Mouse (Mus musculus) heart, embryonic 12.5 days (tissue): ENCODE results near the gene Abcb10. TPM values are rescaled to one million over a fixed set of nuclear protein-coding genes. Genes with fewer than 3 reads are reported as not detected.
A peak's percentile ranks its signal among the peaks of the same experiment; 100 is the strongest.
"Not testable (repeated sequence)": the region's sequence is repeated elsewhere in the genome, so short reads cannot be mapped to it uniquely, and the experiment has no call there.

Experiments used
- ATAC-seq: fragments of 200-750 bp; cut with Nextera tagmentation; 2 replicates; pipeline ENCODE4 v1.8.0; 2017; ENCODE audit warnings: moderate TSS enrichment, moderate library complexity; ENCODE audit not compliant: insufficient number of reproducible peaks, low FRiP score
- H3K27ac ChIP-seq: fragments of 300-500 bp; sonication (generic); 2 replicates; pipeline ENCODE4 v1.5.1; 2016; ENCODE audit warnings: mild to moderate bottlenecking, moderate library complexity; ENCODE audit not compliant: poor library complexity, severe bottlenecking
- H3K27me3 ChIP-seq: fragments of 300-500 bp; sonication (generic); replicated peaks from 2 replicates; pipeline ENCODE4 v1.6.1; 2016; ENCODE audit warnings: mild to moderate bottlenecking, moderate library complexity
- H3K36me3 ChIP-seq: fragments of 300-500 bp; sonication (generic); 2 replicates; pipeline ENCODE4 v1.6.1; 2016; ENCODE audit warnings: mild to moderate bottlenecking, moderate library complexity
- H3K4me1 ChIP-seq: fragments of 300-500 bp; sonication (generic); replicated peaks from 2 replicates; pipeline ENCODE4 v1.6.1; 2016; ENCODE audit warnings: mild to moderate bottlenecking
- H3K4me2 ChIP-seq: fragments of 300-500 bp; sonication (generic); 2 replicates; pipeline ENCODE4 v1.6.1; 2016; ENCODE audit warnings: mild to moderate bottlenecking, moderate library complexity
- H3K4me3 ChIP-seq: fragments of 300-500 bp; sonication (generic); 2 replicates; pipeline ENCODE4 v1.5.1; 2016; ENCODE audit warnings: mild to moderate bottlenecking
- H3K9ac ChIP-seq: fragments of 300-500 bp; sonication (generic); 2 replicates; pipeline ENCODE4 v1.6.1; 2016; ENCODE audit warnings: mild to moderate bottlenecking, moderate library complexity
- H3K9me3 ChIP-seq: fragments of 300-500 bp; sonication (generic); replicated peaks from 2 replicates; pipeline ENCODE4 v1.6.1; 2016; ENCODE audit warnings: mild to moderate bottlenecking, moderate library complexity
- WGBS: fragments of 180-500 bp; shearing (Covaris S2); methylation state at CpG from one replicate; pipeline ENCODE4 v1.1.7; 2016; 5-methylcytosine and 5-hydroxymethylcytosine counted together
- polyA plus RNA-seq: library from polyadenylated mRNA; unstranded; fragments of >200 nt; fragmentation: Nextera tagmentation; extraction: Ambion mirVana; gene quantifications from 2 replicates; pipeline ENCODE4 v1.2.1, GENCODE M21; 2016

Gene Abcb10
- 36.1 and 37.3 TPM in 2 replicates for polyA plus RNA-seq

DNA sequence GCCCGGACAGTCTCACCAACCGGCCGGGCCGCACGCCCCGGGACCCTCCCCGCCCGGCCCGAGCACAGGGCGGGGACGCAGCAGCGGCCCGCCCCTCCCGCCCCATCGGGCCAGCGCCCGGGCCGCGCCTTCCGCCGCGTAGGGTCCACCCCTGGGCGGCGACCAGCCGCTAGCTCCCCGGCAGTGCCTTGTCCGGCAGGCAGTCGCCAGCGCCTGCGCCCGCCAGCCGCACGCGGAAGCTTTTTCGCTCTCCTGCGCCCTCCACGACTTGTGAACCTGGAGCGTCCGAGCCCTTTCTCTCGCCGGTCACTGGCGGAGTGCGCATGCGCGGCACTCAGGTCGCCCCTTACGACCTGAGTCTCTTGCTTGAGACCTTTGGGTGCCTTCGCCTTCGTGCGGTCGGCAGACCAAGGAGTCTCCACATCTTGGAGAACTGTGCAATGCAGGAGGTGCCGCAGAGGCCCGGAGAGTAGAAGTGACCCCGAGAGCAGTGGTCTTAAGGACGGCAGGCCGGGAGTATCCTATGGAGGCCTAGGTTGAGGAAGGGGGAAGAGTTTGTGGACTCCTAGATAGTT, at the start of gene Abcb10:
TSS of gene Abcb10 (minus strand) at position 297 of the 575 bp plus-strand sequence.
- Histone ChIP-seq H3K27ac (peak within 1 kb of the TSS; percentile 87), H3K9ac (peak within 1 kb of the TSS; percentile 97), H3K4me1 (peaks cover 41% of the 10 kb centered on the region), H3K9me3 (no peaks in the 10 kb centered on the region), H3K27me3 (no peaks in the 10 kb centered on the region), H3K4me2 (peak within 1 kb of the TSS; percentile 93), H3K36me3 (no peaks in the 10 kb centered on the region), H3K4me3 (peak within 1 kb of the TSS; percentile 97)
- WGBS: under 1% methylated on average over 56 of the region's 56 CpGs
- ATAC-seq: peak; percentile 93

DNA sequence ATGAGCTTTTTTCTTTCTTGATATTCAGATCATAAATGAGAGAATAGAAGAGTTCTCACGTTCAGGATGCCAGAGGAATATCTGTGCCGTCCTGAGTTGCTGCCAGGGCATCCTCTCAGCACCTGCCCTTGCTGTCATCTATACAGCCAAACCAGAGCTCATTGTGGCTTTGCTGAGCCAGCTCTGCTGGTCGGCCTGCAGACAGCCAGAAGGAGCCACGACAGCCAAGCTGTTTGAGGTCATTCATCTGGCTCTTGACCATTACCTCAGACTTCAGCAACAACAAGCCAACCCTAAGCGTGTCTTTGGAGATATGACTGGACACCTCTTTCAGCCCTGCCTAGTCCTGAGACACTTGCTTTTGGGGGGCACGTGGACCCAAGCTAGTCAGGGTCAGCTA, 44.9 kb upstream of the Abcb10 start:
- H3K9ac ChIP-seq: no peak overlapping the region
- WGBS: 88% methylated on average over 6 of the region's 6 CpGs
- ATAC-seq: no peak
- H3K9me3 ChIP-seq: no peaks in the 10 kb centered on the region
- no peak overlapping the region for H3K27ac ChIP-seq
- H3K4me3 ChIP-seq: no peak overlapping the region
- H3K4me2 ChIP-seq: no peak overlapping the region
- no peaks in the 10 kb centered on the region for H3K27me3 ChIP-seq
- no peaks in the 10 kb centered on the region for H3K4me1 ChIP-seq
- H3K36me3 ChIP-seq: peaks cover 77% of the 10 kb centered on the region

DNA sequence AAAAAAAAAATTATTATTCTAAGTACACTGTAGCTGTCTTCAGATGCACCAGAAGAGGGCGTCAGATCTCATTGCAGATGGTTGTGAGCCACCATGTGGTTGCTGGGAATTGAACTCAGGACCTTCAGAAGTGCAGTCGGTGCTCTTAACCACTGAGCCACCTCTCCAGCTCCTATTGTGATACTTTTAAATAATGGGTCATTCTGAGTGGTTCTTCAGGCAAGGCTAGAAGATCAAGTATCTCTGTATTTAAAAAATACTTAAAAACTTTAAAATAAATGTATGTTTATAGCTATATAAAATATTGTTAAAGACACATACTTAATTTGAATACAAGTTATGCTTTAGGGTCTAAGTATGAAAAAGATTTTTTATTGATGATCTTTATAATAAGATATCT, 43.3 kb upstream of the Abcb10 start:
- ATAC-seq, H3K4me3 ChIP-seq, H3K27ac ChIP-seq, H3K4me2 ChIP-seq, H3K4me1 ChIP-seq, H3K27me3 ChIP-seq, H3K9ac ChIP-seq, H3K9me3 ChIP-seq: not testable (repeated sequence)
- H3K36me3 ChIP-seq: peaks cover 69% of the 10 kb centered on the region
- WGBS: 80% methylated on average over 2 of the region's 2 CpGs

DNA sequence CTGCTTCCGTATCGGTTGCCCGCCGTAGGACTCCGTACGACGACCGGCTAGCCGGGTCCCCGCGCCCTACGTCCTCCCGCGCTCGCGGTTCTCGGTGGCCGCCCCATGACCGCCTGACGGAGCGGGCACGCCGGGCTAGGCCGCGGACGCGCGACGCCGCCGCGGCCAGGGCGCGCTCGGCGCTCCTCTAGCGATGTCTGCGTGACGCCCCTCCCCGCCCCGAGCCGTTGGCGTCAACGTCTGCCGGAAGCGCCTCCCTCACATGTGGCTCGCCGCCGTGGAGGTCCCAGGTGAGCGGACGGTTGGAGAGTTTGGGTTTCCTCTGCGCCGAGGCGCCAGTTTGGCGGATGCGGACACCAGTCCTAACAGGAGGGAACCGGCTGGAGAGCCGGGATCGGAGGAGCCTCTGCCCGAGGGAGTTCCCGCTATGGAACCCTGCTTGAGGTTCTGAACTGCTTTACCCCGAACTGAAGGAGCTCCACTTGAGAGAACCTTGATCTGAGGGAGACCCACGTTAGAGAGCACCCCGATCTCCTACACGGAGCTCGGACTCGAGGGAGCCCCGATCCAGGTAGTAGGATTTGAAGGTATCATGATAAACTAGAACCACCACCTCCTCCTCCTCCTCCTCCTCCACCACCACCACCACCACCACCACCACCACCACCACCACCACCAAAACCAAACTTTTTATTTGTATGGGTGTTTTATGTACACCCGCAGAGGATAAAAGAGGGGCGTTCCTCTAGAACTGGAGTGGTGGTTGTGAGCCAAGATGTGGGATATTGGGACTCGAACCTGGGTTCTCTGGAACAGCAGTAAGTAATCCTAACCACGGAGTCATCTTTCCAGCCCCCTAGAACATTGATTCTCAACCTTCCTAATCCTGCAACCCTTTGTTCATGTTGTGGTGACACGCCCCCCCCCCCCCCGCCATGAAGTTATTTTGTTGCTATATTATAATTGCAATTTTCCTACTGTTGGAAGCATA, 38.6 kb upstream of the Abcb10 start, which contains the start of the genes Taf5l and Urb2:
TSS of gene Taf5l (minus strand) at position 161 of the 991 bp plus-strand sequence.
TSS of gene Urb2 (plus strand) at position 272 of the 991 bp plus-strand sequence.
- ATAC-seq: peak; percentile 92
- H3K4me1 ChIP-seq: peaks cover 32% of the 10 kb centered on the region
- peak within 1 kb of the TSS; percentile 84 for H3K27ac ChIP-seq
- H3K4me3 ChIP-seq: peak within 1 kb of the TSS; percentile 81
- no peaks in the 10 kb centered on the region for H3K27me3 ChIP-seq
- H3K9ac ChIP-seq: peak within 1 kb of the TSS; percentile 73
- H3K4me2 ChIP-seq: peak within 1 kb of the TSS; percentile 87
- no peaks in the 10 kb centered on the region for H3K9me3 ChIP-seq
- H3K36me3 ChIP-seq: peaks cover 24% of the 10 kb centered on the region
- 1% methylated on average over 74 of the region's 74 CpGs for WGBS

DNA sequence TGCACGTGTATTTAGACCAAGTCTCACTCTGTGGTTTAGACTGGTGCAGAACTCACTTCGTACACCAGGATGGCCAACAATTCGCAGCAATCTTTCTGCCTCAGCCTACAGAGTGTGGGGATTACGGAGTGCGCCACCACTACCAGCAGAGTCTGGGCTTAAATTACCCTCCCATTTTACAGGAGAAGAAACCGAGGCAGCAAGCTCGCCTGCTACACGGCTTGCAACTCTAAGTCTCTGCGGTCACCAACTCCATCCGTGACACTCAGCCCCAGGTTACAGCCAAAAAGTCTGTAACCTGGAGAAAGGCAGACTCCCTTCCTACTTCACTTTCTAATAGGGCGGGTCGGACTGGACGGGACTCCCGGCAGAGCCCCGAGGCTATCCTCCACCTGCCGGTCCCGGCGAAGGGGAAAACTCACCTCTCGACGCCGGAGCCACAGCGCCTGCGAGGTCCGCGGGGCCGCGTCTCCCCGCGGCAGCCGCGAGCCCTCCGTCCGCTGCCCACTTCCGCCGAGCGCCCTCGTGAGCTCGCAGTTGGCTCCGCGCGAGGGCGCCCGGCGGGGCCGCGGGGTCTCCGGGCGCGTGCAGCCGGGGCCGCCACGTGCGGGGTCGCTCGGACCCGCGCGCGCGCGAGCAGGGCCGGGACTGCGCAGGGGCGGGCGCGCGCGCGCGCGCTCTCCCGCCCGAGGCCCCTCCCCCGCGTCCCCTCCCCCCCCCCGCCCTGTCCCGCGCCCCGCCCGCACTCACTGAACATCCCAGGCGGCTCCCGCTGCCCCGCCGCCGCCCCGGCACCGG, 37.7 kb upstream of the Abcb10 start:
- Histone ChIP-seq H3K9me3 (no peaks in the 10 kb centered on the region), H3K4me3 (peak overlapping the region; percentile 81), H3K4me1 (peaks cover 35% of the 10 kb centered on the region), H3K27ac (peak overlapping the region; percentile 84), H3K36me3 (peaks cover 18% of the 10 kb centered on the region), H3K27me3 (no peaks in the 10 kb centered on the region), H3K4me2 (peak overlapping the region; percentile 87), H3K9ac (peak overlapping the region; percentile 73)
- 4% methylated on average over 68 of the region's 87 CpGs for WGBS
- ATAC-seq: peak; percentile 85

DNA sequence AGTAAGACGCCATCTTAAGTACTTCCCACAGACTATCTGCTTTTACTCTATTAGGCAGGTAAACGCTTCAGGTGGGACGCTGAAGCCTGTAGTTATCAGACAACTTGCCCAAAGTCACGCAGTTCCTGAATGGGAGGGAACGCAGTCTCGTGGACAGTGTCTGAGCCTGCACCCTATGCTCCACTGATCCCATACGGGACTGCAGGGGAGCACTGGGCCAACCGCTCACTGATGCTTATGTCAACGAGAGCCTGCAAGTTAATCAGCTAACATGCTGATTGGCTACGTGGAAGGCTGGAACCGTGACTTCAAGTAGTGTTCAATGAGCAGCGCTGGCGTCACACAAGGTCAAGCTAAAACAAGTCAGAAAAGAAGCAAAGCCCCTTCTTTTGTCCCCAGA, 36.9 kb upstream of the Abcb10 start:
- ATAC-seq: peak; percentile 59; the same call in 1 of the 2 replicates
- peak overlapping the region; percentile 87 for H3K4me2 ChIP-seq
- 21% methylated on average over 13 of the region's 13 CpGs for WGBS
- peak overlapping the region; percentile 81 for H3K4me3 ChIP-seq
- peaks cover 35% of the 10 kb centered on the region for H3K4me1 ChIP-seq
- H3K9ac ChIP-seq: peak overlapping the region; percentile 58
- H3K27ac ChIP-seq: no peak overlapping the region
- H3K27me3 ChIP-seq: no peaks in the 10 kb centered on the region
- no peaks in the 10 kb centered on the region for H3K9me3 ChIP-seq
- peaks cover 11% of the 10 kb centered on the region for H3K36me3 ChIP-seq

DNA sequence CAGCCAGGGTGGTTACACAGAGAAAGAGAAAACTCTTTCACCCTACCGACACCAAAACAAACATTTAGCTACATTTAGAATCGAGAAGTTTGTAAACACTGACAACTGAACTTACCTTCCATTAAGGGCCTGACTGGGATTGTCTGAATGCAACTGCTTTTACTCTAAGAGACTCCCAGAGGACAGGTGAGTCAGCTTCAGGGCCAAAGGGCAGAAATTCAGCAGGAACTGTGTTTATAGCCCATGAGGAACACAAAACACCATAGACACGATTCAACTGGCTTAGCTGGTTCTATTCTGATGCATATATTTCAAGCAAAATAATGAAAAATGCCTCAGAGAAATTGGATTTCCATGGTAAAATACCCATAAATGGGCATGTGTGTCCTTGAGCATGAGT, 31.8 kb upstream of the Abcb10 start:
- H3K36me3 ChIP-seq: peaks cover 3% of the 10 kb centered on the region
- H3K9ac ChIP-seq: no peak overlapping the region
- no peak overlapping the region for H3K4me3 ChIP-seq
- H3K27me3 ChIP-seq: no peaks in the 10 kb centered on the region
- WGBS: 88% methylated on average over 3 of the region's 3 CpGs
- no peaks in the 10 kb centered on the region for H3K9me3 ChIP-seq
- ATAC-seq: no peak
- H3K27ac ChIP-seq: no peak overlapping the region
- H3K4me2 ChIP-seq: no peak overlapping the region
- H3K4me1 ChIP-seq: peaks cover 35% of the 10 kb centered on the region

DNA sequence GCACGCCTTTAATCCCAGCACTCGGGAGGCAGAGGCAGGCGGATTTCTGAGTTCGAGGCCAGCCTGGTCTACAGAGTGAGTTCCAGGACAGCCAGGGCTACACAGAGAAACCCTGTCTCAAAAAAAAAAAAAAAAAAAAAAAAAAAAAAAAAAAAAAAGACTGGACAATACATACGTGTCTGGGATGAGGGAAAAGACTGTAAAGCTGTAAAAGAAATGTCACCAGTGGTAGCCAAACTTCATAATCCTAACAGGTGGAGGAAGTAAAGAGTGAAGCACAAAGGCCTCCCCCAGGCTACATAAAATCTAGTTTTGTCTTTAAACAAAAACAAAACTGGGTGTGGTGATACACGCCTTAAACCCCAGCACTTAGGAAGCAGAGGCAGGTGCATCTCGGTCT, 31.4 kb upstream of the Abcb10 start:
- 90% methylated on average over 7 of the region's 7 CpGs for WGBS
- not testable (repeated sequence) for H3K9me3 ChIP-seq, H3K4me3 ChIP-seq, H3K27ac ChIP-seq, H3K9ac ChIP-seq, ATAC-seq, H3K36me3 ChIP-seq, H3K27me3 ChIP-seq, H3K4me2 ChIP-seq
- H3K4me1 ChIP-seq: peaks cover 30% of the 10 kb centered on the region

DNA sequence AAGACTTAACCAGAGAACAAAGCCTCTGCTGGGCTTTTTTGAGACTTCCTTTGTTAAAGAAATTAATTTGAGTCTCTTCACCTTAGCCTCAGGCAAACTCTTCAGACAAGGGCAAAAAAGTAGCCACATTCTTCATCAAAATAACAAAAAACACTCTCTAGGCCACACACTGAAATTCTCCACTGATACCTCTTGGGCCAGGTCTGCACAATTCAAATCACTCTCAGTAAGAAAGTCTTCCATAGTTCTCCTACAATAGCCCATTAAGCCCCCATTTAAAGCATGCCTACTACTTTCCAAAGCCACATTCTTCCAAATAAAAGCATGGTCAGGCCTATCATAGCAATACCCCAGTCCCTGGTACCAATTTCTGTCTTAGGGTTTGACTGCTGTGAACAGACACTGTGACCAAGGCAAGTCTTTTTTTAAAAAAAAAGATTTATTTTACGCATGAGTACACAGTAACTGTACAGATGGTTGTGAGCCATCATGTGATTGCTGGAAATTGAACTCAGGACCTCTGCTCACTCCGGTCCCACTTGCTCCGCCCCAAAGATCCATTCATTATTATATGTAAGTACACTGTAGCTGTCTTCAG, 29.2 kb upstream of the Abcb10 start:
- ATAC-seq: no peak

DNA sequence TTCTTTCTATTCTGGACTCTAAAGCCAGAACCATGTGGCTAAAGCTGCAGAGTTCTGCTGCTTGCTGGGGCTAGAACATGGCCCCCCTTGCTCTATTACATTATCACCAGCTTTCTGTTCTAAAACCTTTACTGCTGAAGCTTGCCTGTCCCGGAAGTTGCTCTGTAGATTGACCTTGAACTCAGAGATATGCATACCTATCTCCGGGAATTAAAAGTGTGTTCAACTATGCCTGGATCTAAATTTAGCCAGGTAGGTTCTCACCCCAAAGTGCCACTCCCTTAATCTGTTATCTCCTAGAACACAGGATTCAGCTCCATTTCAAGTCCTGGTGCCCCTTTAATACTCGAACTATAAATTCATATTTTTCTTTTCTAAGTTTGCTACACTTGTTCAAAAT, 28.7 kb upstream of the Abcb10 start:
- Histone ChIP-seq H3K36me3 (peaks cover 34% of the 10 kb centered on the region), H3K4me2 (peak overlapping the region; percentile 14; the same call in 1 of the 2 replicates), H3K27me3 (no peaks in the 10 kb centered on the region), H3K9ac (no peak overlapping the region), H3K4me3 (no peak overlapping the region), H3K27ac (peak overlapping the region; percentile 42; the same call in 1 of the 2 replicates), H3K9me3 (no peaks in the 10 kb centered on the region), H3K4me1 (peaks cover 17% of the 10 kb centered on the region)
- WGBS: 49% methylated on average over 3 of the region's 3 CpGs
- no peak for ATAC-seq

More for the DNA sequence above, 29.2 kb upstream of the Abcb10 start:
- Histone ChIP-seq H3K27ac (peak overlapping the region; percentile 42; the same call in 1 of the 2 replicates), H3K27me3 (no peaks in the 10 kb centered on the region), H3K4me2 (no peak overlapping the region), H3K9ac (no peak overlapping the region), H3K4me3 (no peak overlapping the region), H3K36me3 (peaks cover 29% of the 10 kb centered on the region), H3K4me1 (peaks cover 19% of the 10 kb centered on the region), H3K9me3 (no peaks in the 10 kb centered on the region)
- 96% methylated on average over 3 of the region's 3 CpGs for WGBS
